Mouse (Mus musculus) natural killer cell, adult 2 months (primary cell): ENCODE measurements around the gene Doc2b.
"Not testable (repeated sequence)": the region's sequence is repeated elsewhere in the genome, so short reads cannot be mapped to it uniquely, and the experiment has no call there.

Source experiments
- DNase-seq, 2 experiments: peaks; one replicate each; pipeline ENCODE4 v3.0.0; 2022; ENCODE audit warnings: low spot score in 2 of 2

Gene Doc2b

DNA sequence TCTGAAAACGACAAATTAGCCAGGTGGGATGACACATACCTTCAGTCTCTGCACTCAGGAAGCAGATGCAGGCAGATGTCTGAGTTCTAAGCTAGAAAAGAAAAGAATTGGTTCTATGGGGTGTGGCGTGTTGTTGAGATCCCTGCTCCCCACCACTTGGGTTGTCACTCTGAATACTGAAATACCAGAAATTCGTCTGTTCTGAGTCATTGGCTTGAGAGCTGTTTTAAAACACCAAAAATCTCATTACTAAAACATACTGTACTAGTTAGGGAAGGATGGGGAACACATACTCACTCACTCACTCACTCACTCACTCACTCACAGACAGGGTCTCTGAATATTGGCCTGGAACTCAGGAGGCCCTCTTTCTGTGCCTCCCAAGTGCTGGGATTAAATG lies 58.9 kb downstream of the Doc2b start:
- DNase-seq = no peak

DNA sequence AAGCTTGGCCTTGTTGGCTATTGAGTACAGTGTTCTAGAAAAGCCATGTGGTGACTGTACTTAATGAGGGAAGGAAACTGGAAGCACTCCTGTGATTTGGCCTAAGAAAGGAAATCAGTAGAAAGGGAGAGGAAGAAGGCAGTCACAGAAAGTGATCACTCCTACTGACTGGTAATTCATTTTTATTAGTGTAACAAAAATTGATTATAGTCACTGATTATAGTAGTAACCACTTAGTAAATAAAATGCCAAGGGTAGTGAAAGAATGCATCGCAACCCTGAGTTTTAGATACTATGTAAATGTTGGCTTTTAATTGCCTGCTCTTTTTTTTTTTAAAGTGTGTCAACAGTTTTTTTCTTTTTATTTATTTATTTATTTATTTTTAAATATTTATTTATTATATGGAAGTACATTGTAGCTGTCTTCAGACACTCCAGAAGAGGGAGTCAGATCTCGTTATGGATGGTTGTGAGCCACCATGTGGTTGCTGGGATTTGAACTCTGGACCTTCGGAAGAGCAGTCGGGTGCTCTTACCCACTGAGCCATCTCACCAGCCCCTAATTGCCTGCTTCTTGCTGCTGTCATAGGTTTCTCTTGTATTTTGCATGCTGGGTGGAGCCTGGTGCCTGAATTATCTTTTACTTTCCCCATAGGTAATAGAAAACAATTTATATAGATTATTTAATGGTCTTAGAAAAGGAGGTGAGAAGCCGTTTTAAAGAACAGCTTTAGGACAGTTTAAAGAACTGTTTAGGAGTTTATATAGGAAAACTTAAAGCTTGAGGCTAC lies 60.2 kb downstream of the Doc2b start:
- no peak for DNase-seq

DNA sequence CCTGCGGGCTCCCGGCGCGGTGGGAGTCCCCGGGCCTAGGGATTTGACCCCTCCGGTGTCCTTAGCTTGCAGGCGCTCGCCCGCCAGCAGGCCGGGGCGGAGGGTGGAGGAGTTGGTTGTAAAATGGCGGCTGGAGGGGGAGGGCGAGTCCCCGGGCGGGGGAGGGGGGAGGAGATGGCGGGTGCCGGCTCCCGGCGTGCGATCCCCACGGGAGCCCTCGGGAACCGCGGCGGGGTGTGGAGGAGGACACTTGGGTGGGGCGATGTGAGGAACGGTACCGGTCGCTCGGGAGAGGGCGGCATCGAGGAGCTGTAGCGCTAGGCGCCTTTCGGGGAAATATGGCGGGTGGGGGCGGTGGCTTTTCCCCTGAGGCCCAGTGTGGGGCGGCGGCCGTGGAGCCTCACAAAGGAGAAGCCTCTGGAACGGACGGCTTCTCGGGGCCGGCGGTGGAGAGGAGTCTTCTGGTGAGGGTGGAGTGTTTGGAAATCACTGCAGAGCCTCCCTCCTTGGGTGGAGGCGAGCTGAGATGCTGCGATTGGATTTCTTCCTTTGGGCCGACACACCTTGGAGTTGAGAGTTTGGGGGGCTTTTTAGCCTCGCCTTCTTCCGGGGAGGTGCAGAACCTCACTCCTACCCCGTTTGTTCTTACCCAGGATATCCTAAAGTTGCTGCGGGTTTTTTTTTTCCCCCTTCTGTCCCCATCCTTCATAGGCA lies 62.5 kb downstream of the Doc2b start:
- DNase-seq = peak in 1 of 2 experiments; percentile 73

DNA sequence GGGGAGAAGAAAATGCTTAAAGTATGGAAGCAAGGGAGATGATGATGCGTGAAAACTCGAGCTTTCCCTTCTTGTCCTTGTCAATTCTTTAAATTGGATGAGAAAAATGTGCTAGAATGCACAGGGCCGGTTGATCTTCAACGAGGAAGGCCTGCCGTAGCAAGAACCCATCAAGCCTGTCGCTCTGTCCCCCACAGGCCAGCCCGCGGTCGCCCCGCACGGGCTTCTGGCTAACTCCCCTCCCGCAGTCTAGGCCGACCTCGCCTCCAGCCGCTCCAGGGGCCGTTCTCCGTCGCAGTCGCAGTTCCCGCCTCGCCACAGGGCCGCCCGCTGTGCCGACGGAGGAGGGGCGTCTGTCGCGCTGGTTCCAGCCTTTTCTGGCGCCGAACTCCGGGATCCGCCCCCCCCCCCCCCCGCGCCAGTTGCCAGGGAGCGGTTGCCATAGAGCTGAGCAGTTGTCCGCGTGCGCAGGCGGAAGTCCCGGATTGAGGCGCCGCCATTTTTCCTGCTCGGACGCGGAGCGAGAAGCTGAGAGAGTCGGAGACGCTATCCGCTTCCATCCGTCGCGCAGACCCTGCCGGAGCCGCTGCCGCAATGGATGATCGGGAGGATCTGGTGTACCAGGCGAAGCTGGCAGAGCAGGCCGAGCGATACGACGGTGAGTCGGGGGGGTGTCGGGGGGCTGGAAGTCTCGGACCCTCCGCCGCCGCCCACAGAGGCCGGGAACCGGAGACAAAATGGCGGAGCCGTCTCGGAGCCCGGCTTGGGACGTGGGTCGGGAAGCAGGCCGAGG lies 63.2 kb downstream of the Doc2b start, which contains the start of gene Ywhae:
Gene Ywhae, plus strand, starts transcription at position 436 of the 793 bp plus-strand sequence.
- peak; percentile 83 to 84 for DNase-seq

DNA sequence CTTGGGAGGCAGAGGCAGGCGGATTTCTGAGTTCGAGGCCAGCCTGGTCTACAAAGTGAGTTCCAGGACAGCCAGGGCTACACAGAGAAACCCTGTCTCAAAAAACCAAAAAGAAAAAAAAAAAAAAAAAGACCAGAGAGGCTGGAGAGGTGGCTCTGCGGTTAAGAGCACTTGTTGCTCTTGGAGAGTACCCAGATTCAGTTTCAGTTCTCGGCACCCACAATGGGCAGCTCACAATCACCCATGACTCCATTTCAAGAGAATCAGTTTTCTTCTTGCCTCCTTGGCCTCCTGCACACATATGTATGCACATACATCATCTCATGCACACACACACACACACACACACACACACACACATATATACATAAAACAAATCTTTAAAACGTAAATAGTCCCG lies 68.2 kb downstream of the Doc2b start:
- not testable (repeated sequence) for DNase-seq

DNA sequence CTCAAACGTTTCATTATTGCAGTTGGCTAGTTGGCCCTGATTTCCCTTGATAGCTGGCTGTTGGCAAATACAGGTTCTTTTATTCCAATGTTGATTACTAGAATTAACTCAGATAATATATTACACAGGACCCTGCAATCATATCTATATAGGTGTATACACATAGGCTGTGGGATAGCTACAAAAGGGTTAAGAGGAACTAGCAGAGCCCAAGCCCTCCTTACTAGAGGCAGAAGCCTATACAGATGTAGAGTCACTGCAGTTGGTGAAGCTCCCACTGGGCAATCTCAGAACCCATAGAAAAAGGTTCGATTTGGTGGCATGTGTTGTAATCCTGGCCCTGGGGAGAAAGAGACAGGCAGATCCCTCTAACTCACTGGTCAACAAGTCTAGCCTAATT lies 68.7 kb downstream of the Doc2b start:
- DNase-seq = no peak

DNA sequence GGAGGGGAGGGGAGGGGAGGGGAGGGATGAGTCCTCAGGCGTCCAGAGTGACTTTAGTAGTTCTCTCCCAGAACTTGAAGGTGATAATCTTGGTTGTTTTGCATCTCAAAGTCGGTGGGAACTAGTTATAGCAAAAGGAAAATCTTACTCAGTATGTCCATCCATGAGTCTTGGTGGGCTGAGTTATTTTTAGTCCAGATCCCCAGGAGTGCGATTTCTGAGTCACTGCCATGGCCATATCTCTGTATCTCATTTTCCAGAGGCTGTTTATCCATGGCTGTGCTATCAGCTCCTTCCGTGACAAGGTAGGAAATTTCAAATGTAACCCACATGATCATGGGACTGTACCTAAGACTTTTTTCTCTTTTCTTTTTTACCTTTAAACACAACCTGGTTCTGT lies 73.5 kb downstream of the Doc2b start:
- DNase-seq = no peak
